Mouse (Mus musculus) embryonic fibroblast, embryonic 13.5 days (primary cell): ENCODE data around the gene Ralgps1. TPM values are rescaled to one million over a fixed set of nuclear protein-coding genes. Genes with fewer than 3 reads are reported as not detected.
A peak's percentile ranks its signal among the peaks of the same experiment; 100 is the strongest.

ENCODE experiments used
- H3K27ac ChIP-seq: 2 replicates; pipeline ENCODE4 v1.5.1; 2012; ENCODE audit warnings: low read length, control low read depth, inconsistent platforms; ENCODE audit not compliant: insufficient read depth
- H3K4me1 ChIP-seq: 2 replicates; pipeline ENCODE4 v1.6.1; 2011; ENCODE audit warnings: low read length; ENCODE audit not compliant: control insufficient read depth, insufficient read depth
- H3K4me3 ChIP-seq: 2 replicates; pipeline ENCODE4 v1.5.1; 2011; ENCODE audit warnings: mild to moderate bottlenecking, control low read depth, low read length; ENCODE audit not compliant: insufficient read depth
- CTCF ChIP-seq: IDR thresholded peaks from 2 replicates; pipeline ENCODE4 v1.5.1; 2011; ENCODE audit warnings: mild to moderate bottlenecking, control low read depth, low read length, moderate library complexity, borderline replicate concordance; ENCODE audit not compliant: insufficient read depth
- POLR2A ChIP-seq: IDR thresholded peaks from 2 replicates; pipeline ENCODE4 v1.6.1; 2011; ENCODE audit warnings: low read depth, mild to moderate bottlenecking, control low read depth, low read length, moderate library complexity
- polyA plus RNA-seq: library from polyadenylated mRNA; stranded (reverse); fragments of >200 nt; gene quantifications from 2 replicates; pipeline ENCODE4 v1.2.4, GENCODE M21; 2011; ENCODE audit warnings: low read depth; ENCODE audit not compliant: missing spikeins, insufficient read length

Gene Ralgps1
- polyA plus RNA-seq, 1 experiment, result 4.0 TPM

DNA sequence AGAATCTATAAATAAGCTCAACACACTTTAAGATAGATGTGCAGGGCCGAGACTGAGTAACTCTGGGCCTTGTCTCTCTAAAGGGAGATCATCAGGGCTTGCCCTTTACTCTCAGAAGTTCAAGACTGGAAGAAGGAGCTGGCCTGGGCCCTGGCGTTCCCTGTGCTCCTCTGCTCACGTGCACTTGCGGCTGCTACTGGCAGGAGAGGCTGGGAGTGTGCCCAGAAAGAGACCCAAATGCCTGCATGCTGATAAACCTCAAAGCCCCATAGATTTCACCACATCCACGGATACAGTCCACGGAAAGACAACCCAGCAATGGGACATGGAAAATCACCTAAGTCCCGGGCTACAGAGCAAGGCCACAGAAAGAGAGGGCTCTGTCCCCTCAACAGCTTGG, 184.8 kb downstream of the Ralgps1 start:
- H3K27ac ChIP-seq, result no peak overlapping the region
- no peak overlapping the region for H3K4me3 ChIP-seq
- H3K4me1 ChIP-seq, result no peaks in the 10 kb centered on the region; the same call in 1 of the 2 replicates
- TF ChIP-seq CTCF (no peak), POLR2A (no peak)

DNA sequence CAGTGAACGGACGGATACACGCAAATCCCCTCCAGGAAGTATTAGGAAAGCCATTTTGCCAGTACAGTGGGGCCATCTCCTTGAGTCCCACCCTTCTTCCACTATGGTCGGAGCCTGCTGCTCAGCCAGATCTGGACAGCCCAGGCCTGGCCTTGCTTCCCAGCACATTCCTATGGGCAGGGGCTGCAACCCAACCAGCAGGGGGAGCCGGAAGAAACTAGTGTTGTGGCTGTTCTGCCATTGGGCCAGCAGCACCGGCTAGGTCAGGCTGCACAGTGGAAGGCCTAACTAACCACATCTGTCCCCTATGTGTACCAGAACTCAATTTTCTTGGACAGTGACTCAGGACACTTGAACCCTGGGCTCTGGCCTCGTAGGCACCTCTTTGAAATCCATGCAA, 186.0 kb downstream of the Ralgps1 start:
- H3K27ac ChIP-seq, result peak overlapping the region; percentile 74
- no peak for TF ChIP-seq POLR2A
- TF ChIP-seq CTCF, result peak; percentile 56
- H3K4me3 ChIP-seq, result no peak overlapping the region
- no peaks in the 10 kb centered on the region; the same call in 1 of the 2 replicates for H3K4me1 ChIP-seq

DNA sequence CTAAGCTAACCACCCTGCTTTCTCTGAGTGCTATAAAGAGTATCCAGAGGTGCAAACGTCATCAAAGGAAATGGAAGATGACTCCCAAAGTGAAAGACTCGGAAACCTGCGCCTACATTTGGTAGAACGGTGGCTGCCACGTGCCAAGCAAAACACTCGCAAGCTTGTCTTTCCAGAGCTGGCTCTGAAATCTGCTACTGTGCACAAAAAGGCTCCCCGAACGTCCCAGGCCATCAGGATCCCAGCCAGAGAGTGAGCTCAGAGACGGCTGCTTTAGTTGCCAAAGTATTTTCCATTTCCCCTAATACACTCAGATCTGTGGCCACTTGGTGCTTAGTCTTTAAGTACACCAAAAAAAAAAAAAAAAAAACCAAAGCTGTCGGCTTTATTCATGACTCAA, 186.6 kb downstream of the Ralgps1 start:
- H3K4me3 ChIP-seq, result no peak overlapping the region
- TF ChIP-seq POLR2A (no peak), CTCF (no peak)
- H3K27ac ChIP-seq, result peak overlapping the region; percentile 18; the same call in 1 of the 2 replicates
- peaks cover 1% of the 10 kb centered on the region; the same call in 1 of the 2 replicates for H3K4me1 ChIP-seq

DNA sequence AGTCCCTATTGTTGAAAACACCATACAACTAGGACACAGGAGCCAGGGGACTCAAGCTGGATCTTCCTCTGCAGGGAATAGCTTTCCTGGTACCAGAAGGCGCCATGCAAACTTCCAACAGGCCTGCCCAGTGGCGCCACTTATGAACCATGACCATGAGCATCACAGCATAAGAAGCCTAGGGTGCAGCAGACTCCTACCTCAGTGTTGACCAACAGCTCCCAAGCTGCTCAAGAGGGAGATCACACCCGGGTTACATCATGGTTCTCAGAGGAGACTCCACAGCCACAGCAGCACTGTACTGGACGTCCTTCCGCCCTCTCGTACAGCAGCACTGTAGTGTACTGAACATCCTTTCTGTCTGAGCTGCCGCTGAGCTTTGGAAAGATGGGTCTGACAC, 188.0 kb downstream of the Ralgps1 start:
- no peak overlapping the region for H3K4me3 ChIP-seq
- TF ChIP-seq CTCF, result no peak
- no peak for TF ChIP-seq POLR2A
- no peak overlapping the region for H3K27ac ChIP-seq
- peaks cover 2% of the 10 kb centered on the region; the same call in 1 of the 2 replicates for H3K4me1 ChIP-seq

DNA sequence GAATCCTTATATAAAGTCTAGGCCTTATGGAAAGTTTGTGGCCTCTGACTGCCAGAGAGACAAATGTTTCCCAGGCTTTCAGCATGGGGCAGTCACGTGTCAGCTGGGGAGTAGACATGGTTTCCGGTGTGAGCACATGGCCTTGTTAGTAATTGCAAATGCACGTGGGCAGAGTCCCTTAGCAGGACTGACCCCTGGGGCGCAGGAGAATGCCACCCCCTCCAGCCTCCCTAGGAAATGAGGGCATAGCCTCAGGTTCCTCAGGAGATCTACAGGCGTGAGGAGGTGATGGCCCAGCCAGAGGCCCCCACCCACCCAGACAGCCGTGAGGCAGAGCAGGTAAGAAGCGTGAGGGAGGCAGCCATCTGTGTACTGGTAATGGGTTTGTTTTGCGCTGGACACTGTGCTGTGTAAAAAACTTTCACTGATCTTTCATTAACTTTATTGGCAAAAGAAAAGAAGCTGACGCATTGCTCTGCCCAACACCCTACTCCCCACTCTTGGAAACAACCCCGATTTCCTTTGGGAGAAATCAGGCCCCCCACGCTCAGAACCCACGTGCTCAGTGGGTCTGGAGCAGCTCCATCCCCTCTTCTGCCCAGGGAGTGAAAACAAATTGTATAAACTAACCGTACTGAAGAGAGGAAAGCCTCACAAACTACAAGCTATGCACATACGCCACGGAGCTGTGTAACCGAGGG, 191.2 kb downstream of the Ralgps1 start:
- Histone ChIP-seq H3K4me1 (peaks cover 11% of the 10 kb centered on the region), H3K4me3 (no peak overlapping the region), H3K27ac (no peak overlapping the region)
- TF ChIP-seq POLR2A (no peak), CTCF (no peak)

DNA sequence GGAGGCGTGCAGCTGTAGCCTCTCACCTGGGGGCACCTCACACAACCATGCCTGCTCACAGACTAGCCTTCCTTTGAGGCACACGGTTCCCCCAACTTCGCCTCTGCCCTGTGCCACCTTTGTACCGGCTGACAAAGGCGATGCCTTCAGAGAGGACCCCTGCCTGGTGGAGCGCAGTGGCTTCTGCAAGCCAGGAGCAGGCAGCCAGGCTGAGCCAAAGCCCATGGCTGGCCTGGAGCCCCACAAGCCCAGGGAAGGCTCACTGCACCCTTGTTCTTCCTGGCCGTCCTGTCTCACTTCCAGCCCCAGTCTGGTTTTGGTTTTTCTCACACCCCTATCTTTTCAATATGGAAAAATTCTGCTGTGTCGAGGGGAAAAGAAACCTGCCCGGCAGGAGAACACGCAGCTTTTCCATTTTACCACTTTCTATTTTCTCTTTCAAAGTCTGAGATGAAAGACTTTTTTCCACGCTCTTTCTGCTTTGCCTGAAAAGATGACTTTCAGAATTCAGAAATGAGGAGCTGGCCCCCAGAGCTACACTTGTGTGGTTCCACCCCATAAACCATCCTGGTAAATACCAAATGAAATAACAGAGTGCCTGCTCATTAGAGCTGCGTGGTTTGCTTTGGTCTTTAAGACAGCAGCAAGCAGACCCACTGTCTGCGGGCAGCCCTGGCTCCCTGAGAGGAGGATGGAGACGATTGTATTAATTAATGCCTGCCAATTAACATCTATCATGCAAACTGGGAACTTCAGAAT, 191.9 kb downstream of the Ralgps1 start:
- Histone ChIP-seq H3K4me1 (peaks cover 11% of the 10 kb centered on the region), H3K4me3 (no peak overlapping the region), H3K27ac (no peak overlapping the region)
- TF ChIP-seq CTCF (no peak), POLR2A (no peak)

DNA sequence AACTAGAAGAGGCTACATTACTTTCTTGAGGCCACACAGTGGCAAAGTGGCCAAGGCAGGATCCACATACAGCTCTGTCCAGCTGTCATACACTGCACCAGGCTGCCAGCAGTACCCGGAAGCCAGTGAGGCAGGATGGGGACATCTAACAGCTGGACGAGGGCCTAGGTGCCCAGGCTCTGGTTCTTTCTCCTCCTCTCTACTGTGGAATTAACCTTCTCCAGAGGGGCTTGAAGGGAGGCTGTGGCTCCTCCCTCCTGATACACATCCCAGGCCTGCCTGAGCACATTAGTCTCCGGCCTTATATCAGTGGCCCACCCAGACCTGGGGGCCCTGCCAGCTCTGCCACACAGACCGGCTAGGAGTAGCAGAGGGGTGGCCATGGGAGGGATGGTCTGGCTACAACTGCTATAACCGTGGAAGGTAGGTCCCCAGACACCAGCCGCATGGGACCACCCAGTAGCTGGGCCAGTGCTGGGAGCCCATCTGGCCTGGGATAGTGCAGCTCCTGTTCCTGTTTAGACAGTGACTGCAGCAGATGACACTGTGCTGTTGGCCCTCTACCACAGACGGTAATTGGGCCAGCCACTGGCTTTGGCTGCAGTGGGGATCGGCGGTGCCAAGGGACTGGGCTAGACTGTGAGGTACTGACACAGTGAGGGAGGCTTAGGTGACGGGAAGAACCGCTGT, 192.9 kb downstream of the Ralgps1 start:
- no peak for TF ChIP-seq POLR2A
- no peak for TF ChIP-seq CTCF
- no peak overlapping the region; the same call in 1 of the 2 replicates for H3K27ac ChIP-seq

DNA sequence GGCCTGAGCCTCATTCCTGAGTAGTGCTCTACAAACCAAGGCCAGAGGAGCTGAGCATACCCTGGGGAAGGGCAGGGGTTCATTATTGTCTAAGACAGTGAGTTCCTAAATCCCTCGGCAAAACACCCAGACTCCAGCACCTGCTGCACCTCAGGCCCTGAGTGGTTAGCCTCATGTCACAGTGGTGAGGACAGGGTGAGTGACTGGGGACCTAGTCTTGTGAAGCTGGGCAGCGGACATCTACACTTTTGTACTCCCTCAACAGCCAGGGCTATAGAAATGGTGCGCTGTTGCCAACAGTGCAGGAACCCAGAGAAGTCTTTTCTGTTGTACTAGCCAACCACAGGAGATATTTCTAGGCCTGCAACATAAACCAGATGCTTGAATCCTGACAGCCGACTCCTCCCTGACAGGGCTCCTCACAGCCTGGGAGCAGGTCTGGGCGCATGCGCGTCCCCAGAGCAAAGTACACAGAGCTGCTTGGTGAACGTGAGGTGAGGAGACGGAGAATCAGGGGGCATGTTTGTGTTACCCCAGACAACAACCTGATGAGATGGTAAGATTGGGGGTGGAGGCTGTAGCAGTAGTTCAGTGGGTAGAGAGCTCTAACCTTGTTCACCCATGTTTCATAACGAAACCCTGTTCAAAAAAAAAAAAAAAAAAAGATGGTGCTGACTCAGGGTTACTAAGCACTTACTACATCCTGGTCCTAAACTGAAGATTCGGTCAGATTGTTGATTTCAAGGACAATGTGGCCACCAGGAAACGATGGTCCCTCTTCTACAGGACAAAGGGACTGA, 193.6 kb downstream of the Ralgps1 start:
- Histone ChIP-seq H3K27ac (peak overlapping the region; percentile 53), H3K4me3 (no peak overlapping the region), H3K4me1 (peaks cover 11% of the 10 kb centered on the region)
- TF ChIP-seq POLR2A, result no peak
- no peak for TF ChIP-seq CTCF

More for the DNA sequence above, 192.9 kb downstream of the Ralgps1 start:
- peaks cover 11% of the 10 kb centered on the region for H3K4me1 ChIP-seq
- H3K4me3 ChIP-seq, result no peak overlapping the region

DNA sequence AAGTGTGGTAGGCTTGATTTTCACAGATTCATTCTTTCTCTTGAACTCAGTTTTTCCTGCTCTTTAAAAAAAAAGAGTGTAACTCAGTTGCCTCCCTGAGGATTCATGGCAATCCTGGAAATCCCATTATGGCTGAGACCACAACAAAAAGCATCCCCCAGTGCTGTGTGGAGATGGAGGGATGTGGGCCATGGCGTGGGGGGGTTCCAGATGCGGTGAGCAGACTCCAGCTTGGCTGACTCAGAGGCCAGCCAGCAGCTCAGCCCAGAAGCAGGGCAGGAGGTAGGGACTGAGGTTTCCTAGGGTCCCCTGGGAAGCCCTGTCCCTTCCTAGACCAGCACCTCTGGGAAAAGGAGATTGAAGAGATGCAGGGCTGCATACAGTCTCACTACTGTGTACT, 194.4 kb downstream of the Ralgps1 start:
- Histone ChIP-seq H3K27ac (peak overlapping the region; percentile 53), H3K4me1 (peaks cover 11% of the 10 kb centered on the region), H3K4me3 (no peak overlapping the region)
- TF ChIP-seq POLR2A (no peak), CTCF (no peak)

DNA sequence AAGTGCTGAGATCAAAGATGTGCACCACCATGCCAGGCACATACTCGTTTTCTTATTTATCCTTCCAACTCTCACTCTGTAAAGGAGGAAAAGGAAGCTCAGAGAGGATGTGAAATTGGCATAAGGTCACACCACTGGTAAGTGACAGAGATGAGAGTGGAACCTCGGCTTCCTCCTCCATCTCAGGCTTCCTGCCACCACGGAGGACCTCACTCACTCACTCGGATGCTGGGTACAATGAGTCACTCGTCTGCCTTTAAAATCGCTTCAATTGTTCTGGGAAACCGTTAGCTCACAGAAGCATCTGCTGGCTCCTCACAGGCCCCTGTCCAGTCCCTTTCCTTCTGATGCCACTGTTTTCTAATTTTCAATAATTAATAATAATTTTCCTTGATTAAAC, 194.8 kb downstream of the Ralgps1 start:
- Histone ChIP-seq H3K4me3 (no peak overlapping the region), H3K27ac (peak overlapping the region; percentile 53), H3K4me1 (peaks cover 11% of the 10 kb centered on the region)
- no peak for TF ChIP-seq CTCF
- TF ChIP-seq POLR2A, result no peak
